Mouse (Mus musculus): ENCODE data around the gene Glb1l.

Gene Glb1l

GRCm38 (mm10) chr1:75191622-75192402, 18.8 kb downstream of the Glb1l start, which contains the start of the genes Ankzf1 and Atg9a:
Gene Ankzf1 (plus strand): TSS chr1:75192151.
Gene Atg9a (minus strand): TSS chr1:75192196.
- peak; percentile 92 for DNase-seq

DNA sequence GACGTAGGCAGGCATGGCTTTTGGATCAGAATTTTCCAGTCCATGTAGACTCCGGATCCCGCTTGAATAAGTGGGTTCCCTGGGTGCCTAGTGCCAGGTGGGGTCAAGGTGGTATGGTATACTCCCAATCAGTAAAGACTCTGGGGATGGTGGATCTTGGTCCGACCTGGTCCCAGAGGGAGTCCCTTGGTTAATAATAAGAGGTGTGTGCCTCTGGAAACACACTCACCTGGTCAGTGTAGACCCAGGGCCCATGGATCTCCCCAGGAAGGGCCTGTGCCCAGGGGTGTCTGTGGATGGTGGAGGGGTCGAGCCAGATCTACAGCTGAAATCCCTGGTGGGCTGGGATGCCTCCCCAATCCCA, 19.4 kb downstream of the Glb1l start:
- DNase-seq, result peak; percentile 8

GRCm38 (mm10) chr1:75190577-75190976, 20.0 kb downstream of the Glb1l start:
- DNase-seq, result no peak

- DNase-seq, result no peak
These were observed 22.6 kb downstream of the Glb1l start for GRCm38 (mm10) chr1:75187914-75188483.

DNA sequence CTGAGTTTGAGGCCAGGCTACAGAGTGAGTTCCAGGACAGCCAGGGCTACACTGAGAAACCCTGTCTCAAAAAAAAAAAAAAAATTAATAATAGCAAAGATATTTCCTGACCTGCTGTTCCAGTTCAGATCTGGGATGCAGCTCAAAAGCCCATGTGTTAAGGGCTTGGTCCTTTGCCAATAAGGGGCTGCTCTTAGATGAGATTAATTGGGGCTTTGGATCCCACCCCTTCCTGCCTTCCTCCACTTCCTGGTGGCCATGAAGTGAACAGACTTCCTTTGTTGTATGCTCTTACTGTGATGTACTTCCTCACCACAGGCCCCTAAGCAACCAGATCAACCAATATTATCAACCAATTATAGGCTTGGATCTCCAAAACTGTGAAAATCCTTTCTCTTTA, 23.5 kb downstream of the Glb1l start:
- DNase-seq, result no peak

DNA sequence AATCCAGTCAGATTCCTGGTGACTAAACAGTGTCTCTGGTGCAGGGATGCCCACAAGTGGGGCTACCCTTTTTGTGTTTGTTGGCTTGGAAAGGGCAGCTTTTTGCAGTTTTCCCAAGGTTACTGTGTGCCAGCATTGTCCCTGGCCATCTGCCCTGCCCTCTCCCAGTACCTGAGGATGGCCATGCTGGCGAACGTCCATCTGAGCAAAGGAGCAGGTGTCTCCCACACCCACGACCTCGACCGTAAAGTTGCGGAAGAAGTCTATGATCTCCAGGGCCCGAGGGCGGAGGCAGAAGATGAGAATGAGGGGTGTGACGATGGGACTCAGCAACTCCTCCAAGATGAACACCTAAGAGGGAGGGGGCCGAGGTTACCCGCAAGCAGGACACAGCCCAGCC, 25.1 kb downstream of the Glb1l start:
- no peak for DNase-seq

GRCm38 (mm10) chr1:75182160-75182559, 28.5 kb downstream of the Glb1l start:
- DNase-seq, result no peak

- DNase-seq, result no peak
These were observed 29.2 kb downstream of the Glb1l start for GRCm38 (mm10) chr1:75181377-75181870.

DNA sequence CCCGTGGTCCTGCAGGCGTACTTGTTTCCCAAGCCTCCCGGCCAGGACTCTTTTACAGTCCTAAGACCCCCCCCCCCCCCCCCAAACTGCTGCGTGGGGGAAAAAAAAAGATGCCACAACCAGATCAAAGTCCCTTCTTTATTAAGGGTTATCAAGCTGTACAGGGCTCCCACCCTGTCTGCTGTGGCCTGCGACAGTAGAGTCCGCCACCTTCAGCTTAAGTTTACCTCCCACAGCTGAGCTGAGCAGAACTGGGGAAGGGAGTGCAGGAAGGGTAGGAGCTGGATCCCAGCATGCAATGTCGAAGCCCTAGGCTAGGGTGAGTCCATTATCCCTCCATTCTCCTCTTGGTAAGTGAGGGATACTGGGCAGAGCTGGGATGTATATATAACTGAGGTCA, 29.9 kb downstream of the Glb1l start:
- no peak for DNase-seq

DNA sequence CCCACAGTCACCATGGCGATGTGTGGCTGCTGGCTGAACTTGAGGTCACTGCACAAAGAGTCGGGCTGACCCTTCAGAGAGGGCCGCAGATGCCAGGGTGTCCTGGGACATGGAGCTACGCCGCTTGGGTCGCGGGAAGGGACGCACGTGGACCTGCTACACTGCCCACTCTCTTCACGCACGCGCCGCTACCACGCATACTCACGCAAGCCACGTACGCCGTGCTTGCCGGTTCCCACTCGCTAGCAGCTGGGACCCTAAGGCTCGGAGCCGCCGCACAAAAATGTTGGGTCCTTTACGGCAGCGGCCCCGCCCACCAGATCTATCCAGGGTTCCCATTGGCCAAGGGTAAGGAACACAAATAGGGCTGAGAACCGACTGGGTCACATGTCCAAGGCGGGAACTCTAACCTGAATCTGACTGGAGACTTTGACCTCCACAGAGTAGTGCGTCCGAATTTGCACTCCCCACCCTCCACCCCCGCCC, 30.5 kb downstream of the Glb1l start, which contains the start of gene Abcb6:
Gene Abcb6, minus strand, starts transcription at position 288 of the 486 bp plus-strand sequence.
- peak; percentile 86 for DNase-seq

DNA sequence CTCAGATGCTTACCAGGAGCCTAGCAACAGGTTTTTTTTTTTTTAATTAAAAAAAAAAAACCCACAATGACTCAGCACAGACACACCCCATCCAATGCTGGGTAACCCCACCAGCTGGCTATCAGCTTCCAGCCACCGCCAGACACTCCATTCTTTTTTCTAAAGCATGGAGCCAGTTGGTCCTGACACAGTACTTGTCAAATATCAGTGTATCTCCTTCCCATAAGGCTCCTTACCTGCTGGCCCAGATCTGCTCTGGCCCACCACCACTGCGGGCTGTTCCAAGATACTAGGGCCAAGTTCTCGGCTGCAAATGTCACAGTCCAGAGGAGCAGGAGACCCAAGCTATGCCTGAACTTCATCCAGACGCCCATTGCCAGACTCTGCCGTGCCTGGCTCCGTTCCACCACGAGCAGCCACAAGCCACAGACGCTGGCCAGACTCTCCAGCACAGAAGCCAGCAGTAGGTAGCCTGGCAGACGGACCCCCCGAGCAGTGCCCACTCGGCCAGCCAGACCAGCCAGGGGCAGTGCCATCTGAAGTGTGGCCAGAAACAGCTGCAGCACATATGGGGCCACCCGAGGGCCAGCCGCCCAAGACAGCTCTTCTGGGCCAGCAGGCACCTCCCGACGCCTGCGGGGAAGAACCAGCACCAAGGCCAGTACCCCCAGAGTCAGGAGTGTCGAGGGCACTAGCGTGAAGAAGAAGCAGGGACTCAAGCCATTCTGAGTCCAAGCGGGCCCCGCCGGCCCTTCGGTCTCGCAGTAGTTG, 31.1 kb downstream of the Glb1l start:
- no peak for DNase-seq

DNA sequence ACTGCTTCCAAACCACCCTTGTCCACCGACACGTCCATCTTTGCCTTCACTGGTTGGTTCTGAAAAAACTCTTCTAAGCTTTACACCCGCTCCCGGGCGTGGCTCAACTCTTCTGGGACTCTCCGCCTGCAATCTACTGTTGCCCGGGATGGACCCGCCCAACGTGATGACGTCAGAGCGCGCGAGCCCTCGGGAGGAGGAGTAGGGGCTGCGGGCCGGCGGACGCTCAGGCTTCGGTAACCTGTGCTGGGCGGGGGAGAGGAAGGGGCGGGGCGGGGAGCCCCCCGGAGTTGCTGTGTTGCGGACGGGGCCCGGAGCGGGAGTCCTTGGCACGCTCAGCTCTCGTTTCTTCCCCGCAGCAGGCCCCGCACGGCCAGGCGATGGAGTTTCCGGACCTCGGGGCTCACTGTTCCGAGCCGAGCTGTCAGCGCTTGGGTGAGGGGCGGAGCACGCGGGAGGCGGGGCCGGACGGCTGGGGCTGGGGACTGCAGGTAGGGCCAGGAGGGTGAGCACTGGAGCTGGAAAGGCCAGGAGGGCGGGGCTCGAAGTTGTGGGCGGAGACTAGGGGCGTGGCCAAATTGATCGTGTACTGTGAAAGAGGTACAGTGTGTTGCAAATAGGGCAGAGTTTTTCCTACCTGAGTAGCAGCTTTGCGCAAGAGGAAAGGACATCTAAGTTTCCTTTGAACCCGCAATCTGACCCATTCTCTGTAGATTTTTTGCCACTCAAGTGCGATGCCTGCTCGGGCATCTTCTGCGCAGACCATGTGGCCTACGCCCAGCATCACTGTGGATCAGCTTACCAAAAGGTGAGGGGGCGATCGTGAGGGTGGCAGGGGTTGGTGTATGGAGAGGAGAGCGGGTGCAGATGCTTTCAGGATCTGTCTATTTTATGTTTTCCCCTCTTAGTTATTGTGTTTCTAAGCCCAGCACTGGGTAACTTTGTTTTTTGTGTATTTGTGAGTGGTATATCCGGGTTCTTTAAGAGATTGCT, 41.8 kb downstream of the Glb1l start, which contains the start of gene Zfand2b:
Gene Zfand2b, plus strand, starts transcription at position 175 of the 993 bp plus-strand sequence.
- peak; percentile 98 for DNase-seq

- no peak for DNase-seq
These were observed 42.5 kb downstream of the Glb1l start for GRCm38 (mm10) chr1:75168093-75168471.

- DNase-seq, result no peak
These were observed 50.4 kb downstream of the Glb1l start for GRCm38 (mm10) chr1:75160256-75160617.

GRCm38 (mm10) chr1:75159540-75160255, 50.9 kb downstream of the Glb1l start:
- no peak for DNase-seq

DNA sequence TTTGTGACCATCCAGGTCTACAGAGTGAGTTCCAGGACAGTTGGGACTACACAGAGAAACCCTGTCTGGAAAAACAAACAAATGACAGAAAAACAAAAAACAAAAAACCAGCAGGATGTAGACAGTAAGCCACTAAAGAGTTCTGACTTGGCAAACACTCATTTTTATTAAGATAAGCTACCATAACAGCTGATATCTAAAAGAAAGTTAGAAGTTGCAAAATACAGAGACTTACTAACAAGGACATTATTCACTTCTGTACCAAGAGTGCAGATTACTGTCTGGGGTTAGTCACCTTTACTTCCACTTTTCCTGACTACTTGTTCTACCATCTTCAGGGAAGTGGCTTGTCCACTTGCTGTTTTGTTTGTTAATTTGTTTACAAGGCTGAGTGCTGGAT, 51.6 kb downstream of the Glb1l start:
- no peak for DNase-seq

- DNase-seq, result no peak
These were observed 54.8 kb downstream of the Glb1l start for GRCm38 (mm10) chr1:75155837-75156236.

GRCm38 (mm10) chr1:75148727-75149126, 61.9 kb downstream of the Glb1l start:
- DNase-seq, result no peak
